Mouse (Mus musculus) MEL (cell line): ENCODE measurements around the gene Ly6g5b. TPM values are rescaled to one million over a fixed set of nuclear protein-coding genes. Genes with fewer than 3 reads are reported as not detected.

Experiments
- DNase-seq: peaks from one replicate; pipeline ENCODE4 v3.0.0; 2011; ENCODE audit warnings: low read depth, low spot score
- H3K27ac ChIP-seq: 2 replicates; pipeline ENCODE4 v1.5.1; 2012; ENCODE audit warnings: low read depth, mild to moderate bottlenecking, control low read depth, low read length, moderate library complexity; ENCODE audit not compliant: control insufficient read depth
- H3K27me3 ChIP-seq, 2 experiments: fragments of 150-350 bp in 1 of 2; sonication (generic) in 1 of 2; 2 replicates each; pipeline ENCODE4 v1.6.1; 2012; ENCODE audit warnings: low read length in 2 of 2, mild to moderate bottlenecking in 2 of 2, improper control_type of control experiment in 1 of 2, moderate library complexity in 1 of 2; ENCODE audit not compliant: insufficient read depth in 2 of 2, control insufficient read depth in 1 of 2
- H3K36me3 ChIP-seq, 2 experiments: 2 replicates each; pipeline ENCODE4 v1.6.1; 2012 to 2014; ENCODE audit warnings: low read length in 2 of 2, improper control_type of control experiment in 1 of 2, inconsistent platforms in 1 of 2, mild to moderate bottlenecking in 1 of 2; ENCODE audit not compliant: insufficient read depth in 2 of 2, control insufficient read depth in 1 of 2
- H3K4me1 ChIP-seq, 2 experiments: fragments of 150-350 bp in 1 of 2; sonication (generic) in 1 of 2; 2 replicates each; pipeline ENCODE4 v1.6.1; 2012; ENCODE audit warnings: low read length in 2 of 2, improper control_type of control experiment in 1 of 2, mild to moderate bottlenecking in 1 of 2; ENCODE audit not compliant: insufficient read depth in 2 of 2, control insufficient read depth in 1 of 2
- H3K4me3 ChIP-seq, 2 experiments: fragments of 150-350 bp in 1 of 2; sonication (generic) in 1 of 2; 2 replicates each; pipeline ENCODE4 v1.5.1; 2012; ENCODE audit warnings: low read depth in 2 of 2, low read length in 2 of 2, mild to moderate bottlenecking in 2 of 2, moderate library complexity in 2 of 2, control low read depth in 1 of 2, improper control_type of control experiment in 1 of 2; ENCODE audit not compliant: control insufficient read depth in 1 of 2, insufficient read depth in 1 of 2
- H3K79me2 ChIP-seq: 2 replicates; pipeline ENCODE4 v1.6.1; 2012; ENCODE audit warnings: mild to moderate bottlenecking, low read length, moderate library complexity; ENCODE audit not compliant: control insufficient read depth, poor library complexity, insufficient read depth
- H3K9ac ChIP-seq: 2 replicates; pipeline ENCODE4 v1.6.1; 2012; ENCODE audit warnings: low read depth, mild to moderate bottlenecking, control low read depth, low read length, moderate library complexity; ENCODE audit not compliant: control insufficient read depth, poor library complexity, severe bottlenecking
- H3K9me3 ChIP-seq: fragments of 150-350 bp; sonication (generic); replicated peaks from 2 replicates; pipeline ENCODE4 v1.6.1; 2012; ENCODE audit warnings: mild to moderate bottlenecking, low read length, improper control_type of control experiment, moderate library complexity; ENCODE audit not compliant: insufficient read depth
- BHLHE40 ChIP-seq: IDR thresholded peaks from 2 replicates; pipeline ENCODE4 v1.6.1; 2012; ENCODE audit warnings: low read depth, mild to moderate bottlenecking, inconsistent platforms, low read length, improper control_type of control experiment, borderline replicate concordance
- CHD1 ChIP-seq: IDR thresholded peaks from 2 replicates; pipeline ENCODE4 v1.6.1; 2012; ENCODE audit warnings: low read depth, mild to moderate bottlenecking, inconsistent platforms, low read length, improper control_type of control experiment
- CHD2 ChIP-seq: IDR thresholded peaks from 2 replicates; pipeline ENCODE4 v1.6.1; 2011; ENCODE audit warnings: low read length, improper control_type of control experiment
- CTCF ChIP-seq, 3 experiments: IDR thresholded peaks in 2 of 3; conservative IDR thresholded peaks in 1 of 3; 2 replicates each; pipeline ENCODE4 v1.5.1; 2011 to 2012; ENCODE audit warnings: low read length in 3 of 3, low read depth in 2 of 3, mild to moderate bottlenecking in 2 of 3, improper control_type of control experiment in 1 of 3, inconsistent platforms in 1 of 3, mixed read lengths in 1 of 3, moderate library complexity in 1 of 3; ENCODE audit not compliant: control insufficient read depth in 1 of 3, insufficient read depth in 1 of 3, poor library complexity in 1 of 3, severe bottlenecking in 1 of 3
- E2F4 ChIP-seq: IDR thresholded peaks from 2 replicates; pipeline ENCODE4 v1.6.1; 2011; ENCODE audit warnings: low read depth, low read length, improper control_type of control experiment, borderline replicate concordance
- ELF1 ChIP-seq: IDR thresholded peaks from 2 replicates; pipeline ENCODE4 v1.6.1; 2014; ENCODE audit warnings: low read depth, mild to moderate bottlenecking, inconsistent platforms, low read length, improper control_type of control experiment, moderate library complexity
- EP300 ChIP-seq, 2 experiments: IDR thresholded peaks; 2 replicates each; pipeline ENCODE4 v1.6.1; 2011; ENCODE audit warnings: improper control_type of control experiment in 2 of 2, low read length in 2 of 2, low read depth in 1 of 2, mild to moderate bottlenecking in 1 of 2
- ETS1 ChIP-seq: IDR thresholded peaks from 2 replicates; pipeline ENCODE4 v1.6.1; 2012; ENCODE audit warnings: low read depth, mild to moderate bottlenecking, inconsistent platforms, low read length, improper control_type of control experiment, moderate library complexity
- GABPA ChIP-seq: IDR thresholded peaks from 2 replicates; pipeline ENCODE4 v1.6.1; 2012; ENCODE audit warnings: low read depth, mild to moderate bottlenecking, inconsistent platforms, low read length, improper control_type of control experiment, moderate library complexity
- GATA1 ChIP-seq: IDR thresholded peaks from 2 replicates; pipeline ENCODE4 v1.6.1; 2011; ENCODE audit warnings: low read depth, low read length, improper control_type of control experiment
- JUND ChIP-seq: IDR thresholded peaks from 2 replicates; pipeline ENCODE4 v1.6.1; 2011; ENCODE audit warnings: low read depth, mild to moderate bottlenecking, improper control_type of control experiment, low read length
- KAT2A ChIP-seq: conservative IDR thresholded peaks from 2 replicates; pipeline ENCODE4 v1.6.1; 2012; ENCODE audit warnings: low read depth, low read length, improper control_type of control experiment, inconsistent platforms
- MAFK ChIP-seq: IDR thresholded peaks from 2 replicates; pipeline ENCODE4 v1.6.1; 2011; ENCODE audit warnings: low read depth, mild to moderate bottlenecking, low read length, improper control_type of control experiment, borderline replicate concordance
- MAX ChIP-seq: IDR thresholded peaks from 2 replicates; pipeline ENCODE4 v1.6.1; 2011; ENCODE audit warnings: low read length, improper control_type of control experiment
- MAZ ChIP-seq: IDR thresholded peaks from 2 replicates; pipeline ENCODE4 v1.6.1; 2012; ENCODE audit warnings: low read depth, mild to moderate bottlenecking, inconsistent platforms, low read length, improper control_type of control experiment
- MEF2A ChIP-seq: IDR thresholded peaks from 2 replicates; pipeline ENCODE4 v1.6.1; 2014; ENCODE audit warnings: low read depth, mild to moderate bottlenecking, inconsistent platforms, low read length, improper control_type of control experiment; ENCODE audit not compliant: poor library complexity, insufficient replicate concordance, severe bottlenecking; ENCODE audit errors: extremely low read depth
- MXI1 ChIP-seq: IDR thresholded peaks from 2 replicates; pipeline ENCODE4 v1.6.1; 2011; ENCODE audit warnings: mild to moderate bottlenecking, low read depth, low read length, improper control_type of control experiment
- MYB ChIP-seq: IDR thresholded peaks from 2 replicates; pipeline ENCODE4 v1.6.1; 2011; ENCODE audit warnings: mild to moderate bottlenecking, low read depth, low read length, improper control_type of control experiment
- MYC ChIP-seq: IDR thresholded peaks from 2 replicates; pipeline ENCODE4 v1.6.1; 2011; ENCODE audit warnings: low read depth, mild to moderate bottlenecking, low read length, improper control_type of control experiment, moderate library complexity
- NELFE ChIP-seq: IDR thresholded peaks from 2 replicates; pipeline ENCODE4 v1.6.1; 2011; ENCODE audit warnings: low read depth, low read length, improper control_type of control experiment
- NRF1 ChIP-seq: IDR thresholded peaks from 2 replicates; pipeline ENCODE4 v1.6.1; 2014; ENCODE audit warnings: low read depth, mild to moderate bottlenecking, inconsistent platforms, low read length, improper control_type of control experiment, moderate library complexity; ENCODE audit not compliant: poor library complexity, insufficient read depth, severe bottlenecking
- POLR2AphosphoS2 ChIP-seq: IDR thresholded peaks from 2 replicates; pipeline ENCODE4 v1.6.1; 2011; ENCODE audit warnings: low read length, improper control_type of control experiment
- POLR2AphosphoS5 ChIP-seq: IDR thresholded peaks from 2 replicates; pipeline ENCODE4 v1.6.1; 2012; ENCODE audit warnings: low read depth, borderline replicate concordance, mild to moderate bottlenecking, inconsistent platforms, low read length, moderate library complexity, mixed read lengths
- RAD21 ChIP-seq: IDR thresholded peaks from 2 replicates; pipeline ENCODE4 v1.6.1; 2011; ENCODE audit warnings: mild to moderate bottlenecking, low read depth, low read length, improper control_type of control experiment
- RCOR1 ChIP-seq: IDR thresholded peaks from 2 replicates; pipeline ENCODE4 v1.6.1; 2012; ENCODE audit warnings: low read depth, mild to moderate bottlenecking, inconsistent platforms, low read length, improper control_type of control experiment
- SIN3A ChIP-seq: IDR thresholded peaks from 2 replicates; pipeline ENCODE4 v1.6.1; 2012; ENCODE audit warnings: low read length, improper control_type of control experiment, inconsistent platforms
- SMC3 ChIP-seq: IDR thresholded peaks from 2 replicates; pipeline ENCODE4 v1.6.1; 2011; ENCODE audit warnings: low read depth, low read length, improper control_type of control experiment
- TAL1 ChIP-seq: IDR thresholded peaks from 2 replicates; pipeline ENCODE4 v1.6.1; 2012; ENCODE audit warnings: mild to moderate bottlenecking, inconsistent platforms, low read length, moderate library complexity, mixed read lengths
- TBP ChIP-seq: IDR thresholded peaks from 2 replicates; pipeline ENCODE4 v1.8.0; 2011; ENCODE audit warnings: low read depth, low read length, improper control_type of control experiment
- TCF12 ChIP-seq: IDR thresholded peaks from 2 replicates; pipeline ENCODE4 v1.6.1; 2014; ENCODE audit warnings: low read depth, mild to moderate bottlenecking, inconsistent platforms, low read length, improper control_type of control experiment, moderate library complexity
- UBTF ChIP-seq: IDR thresholded peaks from 2 replicates; pipeline ENCODE4 v1.6.1; 2012; ENCODE audit warnings: low read depth, mild to moderate bottlenecking, inconsistent platforms, low read length, improper control_type of control experiment, moderate library complexity, borderline replicate concordance; ENCODE audit not compliant: insufficient read depth
- USF1 ChIP-seq: IDR thresholded peaks from 2 replicates; pipeline ENCODE4 v1.6.1; 2014; ENCODE audit warnings: low read depth, mild to moderate bottlenecking, inconsistent platforms, low read length, improper control_type of control experiment, moderate library complexity
- USF2 ChIP-seq, 2 experiments: IDR thresholded peaks; 2 replicates each; pipeline ENCODE4 v1.6.1; 2011 to 2012; ENCODE audit warnings: improper control_type of control experiment in 2 of 2, low read length in 2 of 2, borderline replicate concordance in 1 of 2, inconsistent platforms in 1 of 2, low read depth in 1 of 2, mild to moderate bottlenecking in 1 of 2; ENCODE audit not compliant: insufficient read depth in 1 of 2
- ZC3H11A ChIP-seq: IDR thresholded peaks from 2 replicates; pipeline ENCODE4 v1.6.1; 2012; ENCODE audit warnings: low read depth, mild to moderate bottlenecking, inconsistent platforms, low read length, improper control_type of control experiment
- ZKSCAN1 ChIP-seq: IDR thresholded peaks from 2 replicates; pipeline ENCODE4 v1.6.1; 2012; ENCODE audit warnings: low read depth, mild to moderate bottlenecking, inconsistent platforms, low read length, improper control_type of control experiment, moderate library complexity
- ZMIZ1 ChIP-seq: IDR thresholded peaks from 2 replicates; pipeline ENCODE4 v1.6.1; 2012; ENCODE audit warnings: low read depth, mild to moderate bottlenecking, inconsistent platforms, low read length, improper control_type of control experiment, moderate library complexity
- ZNF384 ChIP-seq: IDR thresholded peaks from 2 replicates; pipeline ENCODE4 v1.6.1; 2012; ENCODE audit warnings: low read depth, mild to moderate bottlenecking, inconsistent platforms, low read length, improper control_type of control experiment
- polyA plus RNA-seq, 2 experiments: library from polyadenylated mRNA; stranded (reverse) in 1 of 2; unstranded in 1 of 2; fragments of >175 nt in 1 of 2; fragments of >200 nt in 1 of 2; gene quantifications; 2 replicates each; pipeline versions ENCODE4 v1.2.1 to v1.2.4; 2012; ENCODE audit warnings: low replicate concordance in 2 of 2, low read depth in 1 of 2; ENCODE audit not compliant: insufficient read length in 2 of 2, insufficient read depth in 1 of 2, missing spikeins in 1 of 2
- total RNA-seq: library from RNA; depleted of rRNA; stranded (reverse); fragments of 300-350 nt; gene quantifications from 2 replicates; pipeline ENCODE4 v1.2.3, GENCODE M21; 2012

Gene Ly6g5b
- total and polyA plus RNA-seq, 3 experiments: 0.65 to 1.4 TPM; not detected in 1

- H3K9me3 ChIP-seq: no peaks in the 10 kb centered on the region
- peak within 1 kb of the TSS; percentile 76 to 93 for H3K4me3 ChIP-seq
- H3K9ac ChIP-seq: peak within 1 kb of the TSS; percentile 95
- peaks cover 37% of the 10 kb centered on the region for H3K79me2 ChIP-seq
- H3K27ac ChIP-seq: peak within 1 kb of the TSS; percentile 79
- DNase-seq: peak; percentile 82
- peaks cover 6% of the 10 kb centered on the region in 2 experiments for H3K4me1 ChIP-seq
- peaks cover 3 to 20% of the 10 kb centered on the region in 2 experiments; a peak in 2 of 4 replicates for H3K36me3 ChIP-seq
- no peaks in the 10 kb centered on the region for H3K27me3 ChIP-seq
- TF ChIP-seq ZC3H11A (peak; percentile 47), EP300 (IDR thresholded peaks at IDR 0.05; ENCODE audit: low read depth in 1 of 2, low read length in 2 of 2) (0 out of 4 replicates have a peak, but pooled peaks of 1 of the 2 experiments have one; percentile 20), SMC3 (peak; percentile 57), ZMIZ1 (no peak), USF2 (IDR thresholded peaks at IDR 0.05; ENCODE audit: borderline replicate concordance in 1 of 2, insufficient read depth in 1 of 2, low read depth in 1 of 2, low read length in 2 of 2) (no peak), NELFE (no peak), TCF12 (no peak), ETS1 (0 out of 2 replicates have a peak, but pooled peaks have one; percentile 20), UBTF (no peak), GATA1 (peak; percentile 38; the same call in 1 of the 2 replicates), ZKSCAN1 (no peak), CTCF (IDR thresholded peaks at IDR 0.05 in 2 of 3, conservative IDR thresholded peaks at IDR 0.05 in 1 of 3; ENCODE audit: control insufficient read depth in 1 of 3, insufficient read depth in 1 of 3, low read depth in 2 of 3, low read length in 3 of 3, poor library complexity in 1 of 3, severe bottlenecking in 1 of 3) (peak in 2 of 3 experiments; percentile 8 to 64; a peak in 2 of 6 replicates), MYC (no peak), GABPA (no peak), E2F4 (peak; percentile 89), MEF2A (no peak), USF1 (no peak), ELF1 (no peak), SIN3A (peak; percentile 68), MYB (no peak), MAZ (no peak), NRF1 (peak; percentile 80), MXI1 (peak; percentile 17; the same call in 1 of the 2 replicates), RCOR1 (0 out of 2 replicates have a peak, but pooled peaks have one; percentile 31), JUND (no peak), POLR2AphosphoS5 (no peak), POLR2AphosphoS2 (no peak), TAL1 (no peak), TBP (peak; percentile 13; the same call in 1 of the 2 replicates), CHD2 (no peak), MAFK (no peak), MAX (peak; percentile 36; the same call in 1 of the 2 replicates), KAT2A (no peak), CHD1 (no peak), RAD21 (peak; percentile 69), BHLHE40 (no peak), ZNF384 (no peak)
Measured at GRCm38 (mm10) chr17:35121871-35122303, 6.7 kb upstream of the Ly6g5b start, which contains the start of gene Csnk2b. Gene Csnk2b (minus strand): TSS chr17:35122053.
